Mouse (Mus musculus) olfactory bulb, adult 2 months (tissue): Measurements from ENCODE around the gene Malsu1.

Experiments
- CTCF ChIP-seq: fragments of 200-500 bp; IDR thresholded peaks from 2 replicates; pipeline ENCODE4 v1.5.1; 2012; ENCODE audit warnings: low read depth, mild to moderate bottlenecking, low read length, moderate library complexity; ENCODE audit not compliant: insufficient read depth
- POLR2A ChIP-seq: fragments of 200-500 bp; IDR thresholded peaks from 2 replicates; pipeline ENCODE4 v1.6.1; 2012; ENCODE audit warnings: mild to moderate bottlenecking, low read depth, low read length, moderate library complexity; ENCODE audit not compliant: insufficient read depth

GRCm38 (mm10) chr6:49074117-49074490, 509 bp downstream of the Malsu1 start:
- no peak for TF ChIP-seq CTCF
- TF ChIP-seq POLR2A = no peak
